Mouse (Mus musculus) lung, postnatal 0 days (tissue): ENCODE data around the gene Tceal9.

Experiments
- CTCF ChIP-seq: IDR thresholded peaks from 2 replicates; pipeline ENCODE4 v1.5.1; 2016; ENCODE audit warnings: antibody characterized with exemption, mild to moderate bottlenecking
- EP300 ChIP-seq: IDR thresholded peaks from 2 replicates; pipeline ENCODE4 v1.6.1; 2016; ENCODE audit warnings: antibody characterized with exemption, mild to moderate bottlenecking, control low read depth

DNA sequence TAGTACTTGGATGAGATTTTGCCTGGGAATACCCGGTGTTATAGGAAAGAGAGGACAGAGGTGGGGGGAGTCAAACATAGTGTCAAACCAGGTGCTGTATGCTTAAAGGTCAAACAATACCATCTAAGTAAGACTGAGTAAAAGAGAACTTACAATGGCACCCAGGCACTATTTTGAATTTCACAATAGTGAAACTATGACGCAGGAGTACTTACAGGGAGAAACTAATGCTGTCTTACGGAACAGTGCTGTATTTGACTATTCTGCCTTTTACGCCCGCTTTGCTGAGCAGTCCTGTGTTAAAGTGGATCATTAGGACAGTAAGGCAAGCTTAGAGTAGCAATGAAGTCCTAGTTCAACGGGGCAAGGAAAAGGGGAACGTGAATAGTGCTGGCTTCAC, 32.7 kb downstream of the Tceal9 start:
- TF ChIP-seq EP300 (no peak), CTCF (no peak)
